Mouse (Mus musculus): ENCODE data around the gene Fbxo11.

Gene Fbxo11
- long read RNA-seq, experiment 1, partial matches to known transcripts = 5 of 10 reads
- long read RNA-seq, experiment 1, other reads (novel, unspliced or antisense) = 5 of 10 reads
- long read RNA-seq, experiment 2, partial matches to known transcripts = 2 of 6 reads
- long read RNA-seq, experiment 2, other reads (novel, unspliced or antisense) = 4 of 6 reads

- intact Hi-C loops (cut with DNase I) = loop anchor here (5.0 kb wide), 2 partner anchors 67 to 187 kb away; no protein-coding TSS in a partner anchor
Measured at GRCm38 (mm10) chr17:88065031-88065800, at the start of gene Fbxo11. Gene Fbxo11, minus strand, starts transcription at chr17:88065291.

GRCm38 (mm10) chr17:88113883-88114229, 48.8 kb upstream of the Fbxo11 start:
- intact Hi-C loops (cut with DNase I) = no loop called here

- intact Hi-C loops (cut with DNase I) = no loop called here
Measured at GRCm38 (mm10) chr17:88113015-88113882, 48.2 kb upstream of the Fbxo11 start.

GRCm38 (mm10) chr17:88111865-88112645, 47.0 kb upstream of the Fbxo11 start:
- intact Hi-C loops (cut with DNase I) = no loop called here

- intact Hi-C loops (cut with DNase I) = no loop called here
Measured at GRCm38 (mm10) chr17:88111081-88111796, 46.1 kb upstream of the Fbxo11 start.

- intact Hi-C loops (cut with DNase I) = no loop called here
Measured at GRCm38 (mm10) chr17:88107708-88108107, 42.6 kb upstream of the Fbxo11 start.

GRCm38 (mm10) chr17:88106365-88106764, 41.3 kb upstream of the Fbxo11 start:
- intact Hi-C loops (cut with DNase I) = no loop called here

GRCm38 (mm10) chr17:88102597-88102996, 37.5 kb upstream of the Fbxo11 start:
- intact Hi-C loops (cut with DNase I) = no loop called here

GRCm38 (mm10) chr17:88098181-88098852, 33.2 kb upstream of the Fbxo11 start:
- intact Hi-C loops (cut with DNase I) = no loop called here

- intact Hi-C loops (cut with DNase I) = no loop called here
Measured at GRCm38 (mm10) chr17:88097543-88097942, 32.5 kb upstream of the Fbxo11 start.

GRCm38 (mm10) chr17:88096809-88097399, 31.8 kb upstream of the Fbxo11 start:
- intact Hi-C loops (cut with DNase I) = no loop called here

- intact Hi-C loops (cut with DNase I) = no loop called here
Measured at GRCm38 (mm10) chr17:88095517-88096198, 30.6 kb upstream of the Fbxo11 start.

- intact Hi-C loops (cut with DNase I) = no loop called here
Measured at GRCm38 (mm10) chr17:88094327-88094726, 29.2 kb upstream of the Fbxo11 start.

- intact Hi-C loops (cut with DNase I) = no loop called here
Measured at GRCm38 (mm10) chr17:88093798-88094197, 28.7 kb upstream of the Fbxo11 start.

- intact Hi-C loops (cut with DNase I) = no loop called here
Measured at GRCm38 (mm10) chr17:88085976-88086375, 20.9 kb upstream of the Fbxo11 start.

GRCm38 (mm10) chr17:88081446-88081845, 16.4 kb upstream of the Fbxo11 start:
- intact Hi-C loops (cut with DNase I) = no loop called here

GRCm38 (mm10) chr17:88079771-88080170, 14.7 kb upstream of the Fbxo11 start:
- intact Hi-C loops (cut with DNase I) = no loop called here

GRCm38 (mm10) chr17:88072047-88072446, 7.0 kb upstream of the Fbxo11 start:
- intact Hi-C loops (cut with DNase I) = no loop called here
